Mouse (Mus musculus): Measurements from ENCODE around the gene Polm.
A peak's percentile ranks its signal among the peaks of the same experiment; 100 is the strongest.

DNA sequence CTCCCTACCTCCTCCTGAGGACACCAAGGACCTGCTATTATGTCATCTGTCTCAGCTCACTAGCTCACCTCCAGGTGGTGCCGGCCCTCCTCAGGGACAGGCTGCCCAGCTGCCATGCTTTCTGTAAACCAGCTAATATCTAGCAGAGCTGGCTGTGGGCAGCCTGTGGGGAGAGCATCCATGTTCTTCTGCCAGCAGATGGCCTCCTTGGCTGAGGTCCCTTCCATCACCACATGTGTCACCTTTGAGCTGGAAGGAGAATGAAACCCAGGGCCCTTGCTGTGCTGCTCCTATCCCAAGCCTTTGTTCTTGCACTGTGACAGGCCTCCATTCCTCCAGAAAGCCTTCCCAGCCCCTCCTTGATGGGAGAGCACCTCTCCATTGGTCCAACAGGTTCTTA, 1.7 kb downstream of the Polm start:
- no peak for TF ChIP-seq POLR2A (IDR thresholded peaks at IDR 0.05; ENCODE audit: insufficient read depth, low read depth, low read length)
- peak; percentile 34 for TF ChIP-seq CTCF (IDR thresholded peaks at IDR 0.05)
